Mouse (Mus musculus) ES-Bruce4 (cell line): ENCODE measurements at regions not wholly inside any gene's neighbourhood (a gene's known extent, or its start where the extent isn't known, plus 50 kb on each side); places are given as distances from the start of the nearest gene placed in this dataset.

Experiments used
- H3K27ac ChIP-seq: 2 replicates; pipeline ENCODE4 v1.5.1; 2012; ENCODE audit warnings: low read length, inconsistent platforms; ENCODE audit not compliant: insufficient read depth
- H3K27me3 ChIP-seq: 2 replicates; pipeline ENCODE4 v1.6.1; 2012; ENCODE audit warnings: mild to moderate bottlenecking, low read length, inconsistent platforms; ENCODE audit not compliant: control insufficient read depth, poor library complexity, insufficient read depth, severe bottlenecking
- H3K36me3 ChIP-seq: 2 replicates; pipeline ENCODE4 v1.6.1; 2012; ENCODE audit warnings: inconsistent platforms, mild to moderate bottlenecking, low read length, moderate library complexity; ENCODE audit not compliant: control insufficient read depth, poor library complexity, insufficient read depth, severe bottlenecking
- H3K4me1 ChIP-seq: one replicate; pipeline ENCODE4 v1.8.1; 2011; ENCODE audit warnings: low read length; ENCODE audit not compliant: control insufficient read depth, insufficient read depth
- H3K4me3 ChIP-seq: 2 replicates; pipeline ENCODE4 v1.5.1; 2011; ENCODE audit warnings: low read depth, mild to moderate bottlenecking, low read length
- H3K9ac ChIP-seq: 2 replicates; pipeline ENCODE4 v1.6.1; 2012; ENCODE audit warnings: low read depth, mild to moderate bottlenecking, inconsistent platforms; ENCODE audit not compliant: poor library complexity, severe bottlenecking
- H3K9me3 ChIP-seq: replicated peaks from 2 replicates; pipeline ENCODE4 v1.6.1; 2012; ENCODE audit warnings: mild to moderate bottlenecking, low read length, inconsistent platforms; ENCODE audit not compliant: control insufficient read depth, poor library complexity, insufficient read depth, severe bottlenecking
- CTCF ChIP-seq: IDR thresholded peaks from one replicate; pipeline ENCODE4 v1.8.1; 2011; ENCODE audit warnings: low read depth, low read length
- EP300 ChIP-seq: IDR thresholded peaks from 2 replicates; pipeline ENCODE4 v1.6.1; 2011; ENCODE audit warnings: low read depth, low read length; ENCODE audit not compliant: insufficient read depth
- POLR2A ChIP-seq: IDR thresholded peaks from one replicate; pipeline ENCODE4 v1.8.1; 2011; ENCODE audit warnings: low read length; ENCODE audit not compliant: insufficient read depth

DNA sequence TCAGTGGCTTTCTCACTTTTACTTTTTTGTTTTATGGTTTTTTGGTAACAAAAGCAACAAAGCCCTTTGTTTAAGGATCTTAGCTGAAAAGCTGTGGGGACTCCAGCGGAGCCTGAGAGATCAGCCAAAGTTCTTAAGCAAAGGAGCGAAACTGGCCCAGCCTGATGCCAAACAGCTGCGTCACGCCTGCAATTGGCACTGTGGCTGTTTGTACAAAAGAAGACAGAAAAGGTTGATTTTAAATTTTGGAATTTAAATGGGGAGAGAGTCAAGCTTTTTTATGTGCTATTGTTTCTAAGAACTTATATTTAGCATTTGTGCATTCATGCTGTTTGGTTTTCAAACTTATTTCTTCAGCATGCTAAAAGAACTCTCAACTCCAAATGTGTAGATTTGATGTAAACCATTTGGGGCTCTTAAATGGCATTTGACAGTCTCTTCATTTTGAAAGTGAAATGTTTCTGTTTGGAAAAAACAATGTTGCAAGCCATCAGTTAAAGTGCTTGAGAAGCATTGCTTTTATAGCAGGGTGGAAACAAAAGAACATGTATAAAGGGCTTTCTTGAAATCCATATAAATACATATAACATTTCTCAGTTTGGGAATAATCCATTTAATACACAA lies 105.1 kb upstream of the Daam1 start:
- Histone ChIP-seq H3K9me3 (no peaks in the 10 kb centered on the region), H3K27ac (no peak overlapping the region), H3K4me1 (no peaks in the 10 kb centered on the region), H3K27me3 (no peaks in the 10 kb centered on the region), H3K36me3 (no peaks in the 10 kb centered on the region), H3K9ac (no peak overlapping the region), H3K4me3 (no peak overlapping the region)
- no peak for TF ChIP-seq POLR2A
- TF ChIP-seq CTCF, result no peak
- TF ChIP-seq EP300, result no peak

- Histone ChIP-seq H3K9me3 (peaks cover 7% of the 10 kb centered on the region), H3K36me3 (no peaks in the 10 kb centered on the region), H3K4me1 (no peaks in the 10 kb centered on the region), H3K27ac (no peak overlapping the region), H3K27me3 (no peaks in the 10 kb centered on the region), H3K9ac (no peak overlapping the region), H3K4me3 (no peak overlapping the region)
- no peak for TF ChIP-seq POLR2A
- TF ChIP-seq EP300, result no peak
- TF ChIP-seq CTCF, result no peak
These were observed 87.5 kb upstream of the Daam1 start for GRCm38 (mm10) chr12:71743345-71743744.

- no peak overlapping the region for H3K9ac ChIP-seq
- no peaks in the 10 kb centered on the region for H3K4me1 ChIP-seq
- H3K9me3 ChIP-seq, result no peaks in the 10 kb centered on the region
- no peaks in the 10 kb centered on the region for H3K36me3 ChIP-seq
- TF ChIP-seq CTCF, result no peak
- TF ChIP-seq EP300, result no peak
- TF ChIP-seq POLR2A, result no peak
- no peak overlapping the region for H3K4me3 ChIP-seq
- no peak overlapping the region for H3K27ac ChIP-seq
- no peaks in the 10 kb centered on the region for H3K27me3 ChIP-seq
These were observed 84.9 kb upstream of the Daam1 start for GRCm38 (mm10) chr12:71746011-71746410.

GRCm38 (mm10) chr12:71747386-71747785 lies 83.5 kb upstream of the Daam1 start:
- Histone ChIP-seq H3K27ac (no peak overlapping the region), H3K9ac (no peak overlapping the region), H3K4me3 (no peak overlapping the region), H3K27me3 (no peaks in the 10 kb centered on the region), H3K9me3 (no peaks in the 10 kb centered on the region), H3K4me1 (no peaks in the 10 kb centered on the region), H3K36me3 (no peaks in the 10 kb centered on the region)
- TF ChIP-seq CTCF, result no peak
- TF ChIP-seq EP300, result no peak
- TF ChIP-seq POLR2A, result no peak

DNA sequence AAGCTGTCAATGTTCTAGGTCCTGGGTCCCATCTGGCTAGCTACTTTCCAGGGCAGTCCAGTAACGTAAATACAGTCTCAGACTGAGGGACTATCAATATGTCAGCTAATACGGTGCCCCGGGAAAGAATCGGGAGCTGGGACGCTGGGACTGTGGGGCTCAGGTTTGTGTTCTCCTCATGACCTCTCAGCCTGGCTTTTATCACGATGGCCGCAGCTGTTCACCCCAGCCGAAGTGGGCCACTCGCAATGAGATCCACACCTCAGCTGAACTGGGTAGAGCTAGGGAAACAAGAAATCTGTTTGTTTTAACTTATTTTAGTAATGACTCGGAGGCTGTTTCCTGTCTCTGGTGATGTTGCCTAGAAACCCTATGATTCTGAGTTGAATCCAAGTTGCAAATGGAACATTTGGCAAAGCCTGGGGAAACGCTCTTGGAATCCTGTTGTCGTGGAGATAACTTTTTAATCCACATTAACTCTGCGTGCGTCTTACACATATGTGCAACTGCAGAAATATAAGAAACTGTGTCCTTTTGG lies 83.0 kb upstream of the Daam1 start:
- Histone ChIP-seq H3K27me3 (no peaks in the 10 kb centered on the region), H3K4me1 (no peaks in the 10 kb centered on the region), H3K9ac (no peak overlapping the region), H3K27ac (no peak overlapping the region), H3K4me3 (no peak overlapping the region), H3K9me3 (no peaks in the 10 kb centered on the region), H3K36me3 (no peaks in the 10 kb centered on the region)
- no peak for TF ChIP-seq POLR2A
- no peak for TF ChIP-seq CTCF

DNA sequence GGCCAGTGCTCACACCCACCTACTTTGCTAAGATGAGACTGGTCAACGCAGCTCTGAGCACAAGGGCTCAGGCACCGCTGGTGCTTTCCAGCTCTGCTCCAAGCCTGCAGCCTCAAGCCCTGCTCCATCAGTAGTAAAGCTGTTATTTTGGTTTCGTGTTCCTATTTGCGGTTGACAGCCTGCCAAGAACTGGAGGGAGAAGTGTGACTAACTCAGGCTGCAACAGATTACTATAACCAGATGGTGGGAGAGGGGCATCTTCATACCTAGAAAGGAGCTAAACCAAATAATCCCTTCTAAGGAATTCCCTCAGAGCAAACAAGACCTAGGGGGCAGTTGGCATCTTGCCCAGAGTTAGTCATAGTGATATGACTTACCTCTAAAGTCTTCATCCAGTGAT lies 82.1 kb upstream of the Daam1 start:
- Histone ChIP-seq H3K36me3 (no peaks in the 10 kb centered on the region), H3K9ac (no peak overlapping the region), H3K9me3 (no peaks in the 10 kb centered on the region), H3K27me3 (no peaks in the 10 kb centered on the region), H3K4me1 (no peaks in the 10 kb centered on the region), H3K27ac (no peak overlapping the region), H3K4me3 (no peak overlapping the region)
- no peak for TF ChIP-seq EP300
- TF ChIP-seq POLR2A, result no peak
- no peak for TF ChIP-seq CTCF
